Mouse (Mus musculus) heart, adult 2 months (tissue): ENCODE measurements at regions not wholly inside any gene's neighbourhood (a gene's known extent, or its start where the extent isn't known, plus 50 kb on each side); places are given as distances from the start of the nearest gene placed in this dataset.

Experiments used
- DNase-seq, 2 experiments: peaks; one replicate each; pipeline ENCODE4 v3.0.0; 2021
- H3K27ac ChIP-seq: fragments of 200-600 bp; 2 replicates; pipeline ENCODE4 v1.8.1; 2022
- H3K27me3 ChIP-seq: fragments of 200-500 bp; 2 replicates; pipeline ENCODE4 v1.6.1; 2012; ENCODE audit warnings: mild to moderate bottlenecking, low read length, inconsistent platforms, mixed read lengths; ENCODE audit not compliant: control insufficient read depth, insufficient read depth
- H3K36me3 ChIP-seq: fragments of 200-500 bp; 2 replicates; pipeline ENCODE4 v1.6.1; 2012; ENCODE audit warnings: low read length, inconsistent platforms; ENCODE audit not compliant: control insufficient read depth, insufficient read depth
- H3K4me1 ChIP-seq: fragments of 200-500 bp; 2 replicates; pipeline ENCODE4 v1.6.1; 2011; ENCODE audit warnings: low read length; ENCODE audit not compliant: control insufficient read depth, insufficient read depth
- H3K4me3 ChIP-seq: fragments of 200-600 bp; 2 replicates; pipeline ENCODE4 v1.8.1; 2022
- H3K79me2 ChIP-seq: fragments of 200-500 bp; replicated peaks from 2 replicates; pipeline ENCODE4 v1.6.1; 2012; ENCODE audit warnings: mild to moderate bottlenecking, inconsistent platforms, low read length, moderate library complexity, mixed read lengths; ENCODE audit not compliant: control insufficient read depth, insufficient read depth
- H3K9ac ChIP-seq: fragments of 200-500 bp; 2 replicates; pipeline ENCODE4 v1.6.1; 2012; ENCODE audit warnings: low read depth, mild to moderate bottlenecking, control low read depth, inconsistent platforms, low read length, mixed read lengths
- CTCF ChIP-seq: fragments of 200-600 bp; IDR thresholded peaks from 2 replicates; pipeline ENCODE4 v1.8.1; 2022; ENCODE audit warnings: antibody characterized with exemption, mild to moderate bottlenecking, moderate library complexity
- EP300 ChIP-seq: fragments of 200-500 bp; IDR thresholded peaks from 2 replicates; pipeline ENCODE4 v1.6.1; 2011; ENCODE audit warnings: low read depth, low read length, control low read depth; ENCODE audit not compliant: insufficient read depth
- POLR2A ChIP-seq: fragments of 200-500 bp; IDR thresholded peaks from 2 replicates; pipeline ENCODE4 v1.6.1; 2011; ENCODE audit warnings: mild to moderate bottlenecking, low read depth, low read length, control low read depth; ENCODE audit not compliant: insufficient read depth
- WGBS: fragments of 180-500 bp; shearing (Covaris S2); methylation state at CpG from one replicate; pipeline ENCODE4 v1.1.7; 2018; 5-methylcytosine and 5-hydroxymethylcytosine counted together
- intact Hi-C: fragments of 180-260 bp; cut with DNase I; formaldehyde crosslinking; loops from one replicate; pipeline ENCODE4 v1.15.1; 2025

DNA sequence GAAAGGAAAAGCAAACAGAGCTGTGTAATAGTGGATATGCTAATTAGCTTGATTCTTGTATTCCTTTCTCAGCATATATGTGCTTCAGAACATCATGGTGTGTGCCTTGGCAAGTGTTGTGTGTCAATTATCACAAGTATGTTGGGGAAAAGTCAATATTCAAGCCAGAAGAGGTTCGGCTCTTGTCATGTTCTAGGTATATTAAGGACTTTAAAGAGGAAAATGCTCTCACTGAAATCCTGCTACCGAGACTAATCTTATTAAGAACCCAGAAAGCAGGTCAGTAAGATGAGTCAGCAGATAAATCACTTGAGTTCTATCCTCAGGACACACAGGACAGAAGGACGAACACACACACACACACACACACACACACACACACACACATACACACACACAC, 148.6 kb downstream of the Snx19 start:
- Histone ChIP-seq H3K27ac (no peak overlapping the region), H3K4me3 (no peak overlapping the region), H3K4me1 (peaks cover 10% of the 10 kb centered on the region), H3K9ac (no peak overlapping the region), H3K36me3 (peaks cover 8% of the 10 kb centered on the region), H3K79me2 (no peaks in the 10 kb centered on the region), H3K27me3 (no peaks in the 10 kb centered on the region)
- no peak for DNase-seq
- intact Hi-C loops = loop anchor here (5.0 kb wide), 1 partner anchor 57 kb away; no protein-coding TSS in a partner anchor
- 82% methylated on average over 3 of the region's 3 CpGs for WGBS
- TF ChIP-seq CTCF (no peak), POLR2A (no peak)

DNA sequence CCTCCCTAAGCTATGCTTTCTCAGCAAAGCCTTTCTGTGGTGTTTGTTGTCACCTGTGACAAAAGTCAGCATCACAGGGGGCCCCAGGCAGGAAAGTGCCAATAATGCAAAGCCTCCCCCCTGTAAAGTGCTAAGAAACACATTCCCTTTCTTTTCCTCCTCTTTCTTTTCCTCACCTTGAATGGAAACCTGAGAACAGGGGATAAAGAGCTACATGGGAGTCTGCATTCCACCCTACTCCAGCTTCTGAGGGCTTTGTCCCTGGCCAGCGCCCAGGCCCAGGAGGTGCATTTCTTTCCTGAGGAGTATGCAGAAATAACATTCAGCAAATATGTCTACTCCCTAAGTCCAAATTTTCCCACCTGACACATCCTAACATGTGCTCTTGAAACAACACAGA, 146.4 kb downstream of the Snx19 start:
- H3K79me2 ChIP-seq = no peaks in the 10 kb centered on the region
- peaks cover 10% of the 10 kb centered on the region for H3K4me1 ChIP-seq
- WGBS = 52% methylated on average over 1 of the region's 1 CpGs
- H3K27ac ChIP-seq = no peak overlapping the region
- H3K36me3 ChIP-seq = peaks cover 8% of the 10 kb centered on the region
- H3K4me3 ChIP-seq = no peak overlapping the region
- DNase-seq = no peak
- H3K9ac ChIP-seq = no peak overlapping the region
- intact Hi-C loops = no loop called here
- H3K27me3 ChIP-seq = no peaks in the 10 kb centered on the region
- TF ChIP-seq EP300 (no peak), CTCF (no peak), POLR2A (no peak)

DNA sequence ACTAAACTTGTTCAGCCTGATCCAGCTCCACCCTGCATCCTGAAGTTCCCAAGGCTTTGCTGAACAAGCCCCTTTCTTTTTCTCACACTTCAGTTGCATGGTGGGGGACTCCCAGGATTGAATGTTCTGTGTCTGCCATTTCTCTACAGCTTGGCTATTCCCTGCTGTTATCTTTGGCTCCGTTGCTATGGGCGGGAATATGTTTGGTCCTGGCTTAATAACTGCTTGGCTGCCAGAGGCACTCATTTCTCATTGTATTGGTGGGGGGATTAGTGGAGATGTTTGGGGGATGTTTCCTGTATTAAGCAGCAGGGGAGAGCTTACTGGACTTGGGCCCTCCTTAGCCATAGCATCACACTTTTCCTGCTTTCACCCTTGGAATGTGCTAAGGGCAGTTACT, 144.1 kb downstream of the Snx19 start:
- Histone ChIP-seq H3K79me2 (no peaks in the 10 kb centered on the region), H3K27me3 (no peaks in the 10 kb centered on the region), H3K4me1 (peaks cover 6% of the 10 kb centered on the region), H3K9ac (no peak overlapping the region), H3K4me3 (no peak overlapping the region), H3K36me3 (no peaks in the 10 kb centered on the region), H3K27ac (no peak overlapping the region)
- 11% methylated on average over 2 of the region's 2 CpGs for WGBS
- intact Hi-C loops = no loop called here
- TF ChIP-seq EP300 = no peak
- no peak for TF ChIP-seq CTCF
- TF ChIP-seq POLR2A = no peak
- DNase-seq = no peak

DNA sequence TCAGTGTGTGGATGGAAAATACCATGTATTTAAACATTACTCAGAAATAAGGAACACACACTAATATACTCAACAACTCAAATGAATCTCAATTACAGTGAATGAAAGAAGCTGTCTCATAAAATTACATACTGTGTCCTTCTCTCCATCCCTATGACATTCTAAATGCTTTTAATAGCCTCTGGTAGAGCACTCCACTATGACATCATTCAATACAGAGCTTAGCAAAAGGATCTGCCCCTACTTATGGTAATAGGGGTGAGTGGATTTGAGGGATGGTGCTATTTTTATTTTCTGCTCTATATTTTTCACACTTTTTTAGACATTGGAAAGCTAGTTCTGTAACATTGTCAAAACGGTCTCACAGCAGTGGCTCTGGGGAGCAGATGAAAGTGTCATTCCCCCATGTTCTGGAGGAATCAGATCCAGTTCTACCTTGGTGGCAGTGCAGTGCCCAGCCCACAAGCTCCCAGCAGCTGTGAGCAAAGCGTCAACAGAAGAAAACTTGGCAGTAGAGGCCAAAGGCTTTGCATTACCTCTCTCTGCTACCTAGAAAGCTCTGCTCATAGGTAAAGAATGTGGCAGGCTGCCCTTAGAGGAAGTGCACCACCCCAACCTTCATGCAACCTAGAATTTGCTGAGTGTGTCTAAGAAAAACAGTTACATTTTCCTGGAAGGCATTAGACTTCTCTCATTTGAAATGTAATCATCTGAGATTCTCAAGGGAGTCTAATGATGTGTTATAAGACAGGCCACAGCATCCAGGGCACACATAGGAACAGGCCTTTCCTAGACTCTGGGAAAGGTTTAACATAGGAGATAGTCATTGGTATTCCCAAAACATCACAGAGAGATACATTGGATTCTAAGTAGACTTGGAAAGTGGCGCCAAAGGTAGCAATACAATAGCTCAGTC, 138.1 kb downstream of the Snx19 start:
- TF ChIP-seq EP300 (no peak), POLR2A (no peak), CTCF (no peak)
- Histone ChIP-seq H3K4me1 (no peaks in the 10 kb centered on the region), H3K79me2 (no peaks in the 10 kb centered on the region), H3K36me3 (no peaks in the 10 kb centered on the region), H3K4me3 (no peak overlapping the region), H3K9ac (no peak overlapping the region), H3K27me3 (no peaks in the 10 kb centered on the region), H3K27ac (no peak overlapping the region)
- DNase-seq = no peak
- intact Hi-C loops = no loop called here
- WGBS = 80% methylated on average over 3 of the region's 3 CpGs

DNA sequence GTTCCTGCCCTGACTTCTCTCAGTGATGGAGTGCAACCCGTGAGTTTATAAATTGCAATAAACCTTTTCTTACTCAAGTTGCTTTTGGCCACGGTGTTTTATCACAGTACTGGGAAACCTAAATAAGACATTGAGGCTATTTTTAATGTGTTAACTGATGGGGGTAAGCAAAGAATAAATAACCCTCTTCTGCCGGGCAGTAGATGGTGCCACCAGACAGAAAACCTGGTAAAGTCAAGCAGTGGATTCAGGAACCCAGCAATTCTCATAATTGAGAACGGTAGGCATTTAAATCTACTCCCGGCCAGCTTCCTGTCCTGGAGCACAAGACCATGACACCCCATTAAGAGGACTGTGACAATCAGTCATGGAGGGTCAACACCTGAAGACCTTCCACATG, 136.5 kb downstream of the Snx19 start:
- TF ChIP-seq EP300 (no peak), CTCF (peak; percentile 58)
- WGBS = 56% methylated on average over 5 of the region's 5 CpGs

DNA sequence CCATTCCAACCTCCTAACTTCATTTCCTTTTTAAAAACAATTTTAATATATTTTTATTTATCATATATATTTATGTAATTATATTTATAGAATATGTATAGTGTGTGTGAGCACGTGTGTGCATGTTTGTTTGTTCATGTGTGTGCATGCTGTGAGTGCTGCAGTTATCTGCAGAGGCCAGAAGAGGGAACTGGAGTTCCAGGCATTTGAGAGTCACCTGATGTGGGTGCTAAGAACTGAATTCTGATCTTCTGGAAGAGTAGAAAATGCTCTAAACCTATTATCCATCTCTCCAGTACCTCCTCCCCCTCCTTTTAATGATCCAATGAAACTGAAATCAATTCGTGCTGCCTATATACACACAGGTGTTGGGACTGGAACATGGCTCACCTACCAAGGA, 128.0 kb downstream of the Snx19 start:
- WGBS = 77% methylated on average over 2 of the region's 2 CpGs
- Histone ChIP-seq H3K27ac (no peak overlapping the region), H3K4me3 (no peak overlapping the region), H3K4me1 (no peaks in the 10 kb centered on the region), H3K79me2 (no peaks in the 10 kb centered on the region), H3K9ac (no peak overlapping the region), H3K27me3 (no peaks in the 10 kb centered on the region), H3K36me3 (no peaks in the 10 kb centered on the region)
- TF ChIP-seq CTCF = peak; percentile 44
- no peak for TF ChIP-seq POLR2A
- no peak for TF ChIP-seq EP300
- intact Hi-C loops = loop anchor here (5.0 kb wide), 1 partner anchor 73 kb away; no protein-coding TSS in a partner anchor
- no peak for DNase-seq

More for the DNA sequence above, 136.5 kb downstream of the Snx19 start:
- Histone ChIP-seq H3K27me3 (no peaks in the 10 kb centered on the region), H3K27ac (no peak overlapping the region), H3K36me3 (no peaks in the 10 kb centered on the region), H3K9ac (no peak overlapping the region), H3K4me3 (no peak overlapping the region), H3K4me1 (no peaks in the 10 kb centered on the region), H3K79me2 (no peaks in the 10 kb centered on the region)
- no peak for DNase-seq
- intact Hi-C loops = loop anchor here (1.0 kb wide), 1 partner anchor 373 kb away; no protein-coding TSS in a partner anchor
